Mouse (Mus musculus): ENCODE measurements around the gene Susd4. TPM values are rescaled to one million over a fixed set of nuclear protein-coding genes. Genes with fewer than 3 reads are reported as not detected.

The Susd4 gene
- total and polyA plus RNA-seq, 3 experiments = not detected

DNA sequence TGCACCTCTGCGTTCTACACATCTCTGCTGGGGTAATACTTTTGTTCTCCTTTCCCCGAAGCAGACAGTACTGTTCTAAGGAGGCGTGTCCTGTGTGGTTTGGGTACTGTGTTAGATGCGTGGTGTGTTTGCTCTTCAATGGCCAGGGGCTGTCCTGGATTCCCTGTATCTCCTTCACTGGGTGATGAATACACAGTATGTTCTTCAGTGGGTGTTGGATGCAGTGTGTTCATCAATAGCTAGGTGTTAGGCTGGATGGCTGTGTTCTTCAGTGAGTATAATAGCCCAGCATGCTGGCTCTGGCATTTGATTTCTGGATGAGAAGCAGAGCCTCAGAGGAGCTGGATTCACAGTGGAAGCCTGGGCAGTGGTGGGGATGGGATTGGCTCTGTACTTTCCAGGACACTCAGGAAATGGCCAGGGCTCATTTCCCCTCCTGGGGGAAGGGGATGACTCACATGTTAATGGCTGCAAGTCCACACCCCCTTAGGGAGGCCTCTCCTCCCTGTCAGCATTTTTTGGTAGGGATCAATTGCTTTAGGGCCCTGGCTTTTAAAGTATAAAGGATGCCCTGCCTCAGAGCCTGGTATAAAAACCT lies 75.8 kb downstream of the Susd4 start:
- Histone ChIP-seq H3K4me2 (ENCODE audit: insufficient read depth, low read depth, poor library complexity, severe bottlenecking) (no peak overlapping the region), H3K4me1 (ENCODE audit: control insufficient read depth in 1 of 2, insufficient read depth in 2 of 2) (peaks cover 0 to 18% of the 10 kb centered on the region in 2 experiments; a peak in 2 of 4 replicates), H3K4me3 (replicated peaks in 1 of 3; ENCODE audit: low read depth in 2 of 3, low read length in 2 of 3, poor library complexity in 1 of 3) (no peak overlapping the region), H3K27me3 (replicated peaks) (no peaks in the 10 kb centered on the region), H3K27ac (ENCODE audit: insufficient read depth, low read depth) (no peak overlapping the region), H3K9ac (ENCODE audit: insufficient read depth, low read depth) (no peak overlapping the region), H3K79me2 (replicated peaks; ENCODE audit: control insufficient read depth, extremely low read depth, insufficient read depth, poor library complexity, severe bottlenecking) (no peaks in the 10 kb centered on the region), H3K36me3 (replicated peaks in 1 of 2; ENCODE audit: control insufficient read depth in 1 of 2, insufficient read depth in 1 of 2, low read length in 1 of 2) (no peaks in the 10 kb centered on the region), H3K9me3 (replicated peaks; ENCODE audit: low read length) (no peaks in the 10 kb centered on the region)
- no peak for TF ChIP-seq USF1 (IDR thresholded peaks at IDR 0.05; ENCODE audit: low read depth, low read length)
- TF ChIP-seq CHD2 (IDR thresholded peaks at IDR 0.05; ENCODE audit: low read length) = no peak
- no peak for TF ChIP-seq ZMIZ1 (IDR thresholded peaks at IDR 0.05; ENCODE audit: low read depth, low read length)
- TF ChIP-seq POLR2A (IDR thresholded peaks at IDR 0.05; ENCODE audit: low read depth, low read length) = no peak
- TF ChIP-seq UBTF (IDR thresholded peaks at IDR 0.05; ENCODE audit: low read depth, low read length) = no peak
- TF ChIP-seq HCFC1 (IDR thresholded peaks at IDR 0.05; ENCODE audit: low read depth, low read length) = no peak
- no peak for TF ChIP-seq RAD21 (IDR thresholded peaks at IDR 0.05; ENCODE audit: low read depth, low read length)
- no peak for TF ChIP-seq SIN3A (IDR thresholded peaks at IDR 0.05; ENCODE audit: low read length)
- no peak for TF ChIP-seq BHLHE40 (IDR thresholded peaks at IDR 0.05; ENCODE audit: low read depth, low read length)
- no peak for DNase-seq (ENCODE audit: extremely low read depth)
- dilution Hi-C loops (cut with MboI; ENCODE audit: extremely low pct_ligation_motif_present, extremely low pct_unique_long_range_greater_than_20kb, low sequenced_read_pairs) (no loop called here), in situ Hi-C loops (cut with MboI; ENCODE audit: low pct_ligation_motif_present, low pct_unique_long_range_greater_than_20kb, low sequenced_read_pairs) (no loop called here)

DNA sequence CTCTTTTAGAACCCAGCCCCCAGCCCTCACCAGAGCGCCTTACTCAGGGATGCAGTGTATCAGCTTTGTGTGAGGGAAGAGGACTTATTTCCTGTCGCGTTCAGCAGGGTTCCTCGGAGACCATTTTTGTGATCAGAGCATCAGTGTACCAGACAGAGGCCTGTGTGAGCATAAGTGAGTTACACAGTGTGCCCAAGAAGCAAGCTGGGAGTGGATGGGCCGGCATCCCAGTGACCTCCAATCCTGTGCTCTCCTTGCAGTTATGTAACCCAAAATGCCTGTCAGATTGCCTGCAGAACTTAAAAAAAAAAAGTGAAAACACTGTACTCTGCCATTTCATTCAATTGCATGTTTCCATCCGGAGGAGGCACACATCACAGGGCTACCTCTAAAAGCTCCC lies 76.4 kb downstream of the Susd4 start:
- TF ChIP-seq NRF1 (IDR thresholded peaks at IDR 0.05; ENCODE audit: low read depth, low read length) (no peak), TBP (conservative IDR thresholded peaks at IDR 0.05; ENCODE audit: low read depth, low read length) (no peak), JUND (conservative IDR thresholded peaks at IDR 0.05; ENCODE audit: low read depth, low read length) (no peak), HCFC1 (IDR thresholded peaks at IDR 0.05; ENCODE audit: low read depth, low read length) (no peak), UBTF (IDR thresholded peaks at IDR 0.05; ENCODE audit: low read depth, low read length) (no peak), MYC (IDR thresholded peaks at IDR 0.05; ENCODE audit: low read depth, low read length) (no peak), CHD1 (IDR thresholded peaks at IDR 0.05; ENCODE audit: low read depth, low read length) (no peak), RCOR1 (conservative IDR thresholded peaks at IDR 0.05; ENCODE audit: low read depth, low read length) (no peak), ZC3H11A (IDR thresholded peaks at IDR 0.05; ENCODE audit: low read depth, low read length) (no peak), BHLHE40 (IDR thresholded peaks at IDR 0.05; ENCODE audit: low read depth, low read length) (no peak), MAFK (IDR thresholded peaks at IDR 0.05; ENCODE audit: insufficient replicate concordance, low read length) (no peak), USF1 (IDR thresholded peaks at IDR 0.05; ENCODE audit: low read depth, low read length) (no peak), ZNF384 (IDR thresholded peaks at IDR 0.05; ENCODE audit: low read depth, low read length) (no peak), MAX (IDR thresholded peaks at IDR 0.05; ENCODE audit: low read length) (no peak), E2F4 (IDR thresholded peaks at IDR 0.05; ENCODE audit: insufficient replicate concordance, low read depth, low read length) (no peak), ZKSCAN1 (IDR thresholded peaks at IDR 0.05; ENCODE audit: borderline replicate concordance, low read depth, low read length) (no peak), CHD2 (IDR thresholded peaks at IDR 0.05; ENCODE audit: low read length) (no peak), POLR2A (IDR thresholded peaks at IDR 0.05; ENCODE audit: low read depth, low read length) (no peak), MXI1 (IDR thresholded peaks at IDR 0.05; ENCODE audit: low read depth, low read length) (no peak)
- in situ Hi-C loops (cut with MboI; ENCODE audit: low pct_ligation_motif_present, low pct_unique_long_range_greater_than_20kb, low sequenced_read_pairs) (no loop called here), dilution Hi-C loops (cut with MboI; ENCODE audit: extremely low pct_ligation_motif_present, extremely low pct_unique_long_range_greater_than_20kb, low sequenced_read_pairs) (no loop called here)
- no peak overlapping the region for H3K4me2 ChIP-seq (ENCODE audit: insufficient read depth, low read depth, poor library complexity, severe bottlenecking)
- H3K4me3 ChIP-seq (replicated peaks in 1 of 3; ENCODE audit: low read depth in 2 of 3, low read length in 2 of 3, poor library complexity in 1 of 3) = no peak overlapping the region
- H3K27me3 ChIP-seq (replicated peaks) = no peaks in the 10 kb centered on the region
- H3K4me1 ChIP-seq (ENCODE audit: control insufficient read depth in 1 of 2, insufficient read depth in 2 of 2) = peaks cover 0 to 18% of the 10 kb centered on the region in 2 experiments; a peak in 2 of 4 replicates
- H3K9me3 ChIP-seq (replicated peaks; ENCODE audit: low read length) = no peaks in the 10 kb centered on the region
- no peak overlapping the region for H3K27ac ChIP-seq (ENCODE audit: insufficient read depth, low read depth)
- DNase-seq (ENCODE audit: extremely low read depth) = no peak
- no peak overlapping the region for H3K9ac ChIP-seq (ENCODE audit: insufficient read depth, low read depth)
- no peaks in the 10 kb centered on the region for H3K79me2 ChIP-seq (replicated peaks; ENCODE audit: control insufficient read depth, extremely low read depth, insufficient read depth, poor library complexity, severe bottlenecking)
- H3K36me3 ChIP-seq (replicated peaks in 1 of 2; ENCODE audit: control insufficient read depth in 1 of 2, insufficient read depth in 1 of 2, low read length in 1 of 2) = no peaks in the 10 kb centered on the region

Data from CH12.LX (cell line).